Mouse (Mus musculus): ENCODE measurements around the gene Erp27. TPM values are rescaled to one million over a fixed set of nuclear protein-coding genes. Genes with fewer than 3 reads are reported as not detected.

Erp27 gene
- polyA plus RNA-seq, 1 experiment from 2014 or later, result not detected

GRCm38 (mm10) chr6:136936361-136936760 lies 14.4 kb upstream of the Erp27 start:
- no peak for DNase-seq (ENCODE audit: low spot score)
- H3K36me3 ChIP-seq, result no peaks in the 10 kb centered on the region
- 90% methylated on average over 9 of the region's 9 CpGs for WGBS

GRCm38 (mm10) chr6:136935233-136935632 lies 13.3 kb upstream of the Erp27 start:
- WGBS, result 74% methylated on average over 3 of the region's 3 CpGs
- Histone ChIP-seq H3K36me3 (no peaks in the 10 kb centered on the region), H3K4me3 (no peak overlapping the region), H3K4me1 (peaks cover 5% of the 10 kb centered on the region; the same call in 1 of the 2 replicates), H3K9me3 (replicated peaks) (no peaks in the 10 kb centered on the region), H3K27ac (replicated peaks) (no peak overlapping the region), H3K27me3 (ENCODE audit: low read depth, poor library complexity, severe bottlenecking) (no peaks in the 10 kb centered on the region)
- DNase-seq (ENCODE audit: low spot score), result no peak

More at GRCm38 (mm10) chr6:136936361-136936760, 14.4 kb upstream of the Erp27 start:
- Histone ChIP-seq H3K4me1 (peaks cover 7% of the 10 kb centered on the region; the same call in 1 of the 2 replicates), H3K27me3 (ENCODE audit: low read depth, poor library complexity, severe bottlenecking) (no peaks in the 10 kb centered on the region), H3K4me3 (no peak overlapping the region), H3K9me3 (replicated peaks) (no peaks in the 10 kb centered on the region), H3K27ac (replicated peaks) (no peak overlapping the region)

GRCm38 (mm10) chr6:136934068-136934467 lies 12.1 kb upstream of the Erp27 start:
- Histone ChIP-seq H3K4me1 (peaks cover 5% of the 10 kb centered on the region; the same call in 1 of the 2 replicates), H3K27ac (replicated peaks) (no peak overlapping the region), H3K27me3 (ENCODE audit: low read depth, poor library complexity, severe bottlenecking) (no peaks in the 10 kb centered on the region), H3K36me3 (no peaks in the 10 kb centered on the region), H3K4me3 (no peak overlapping the region), H3K9me3 (replicated peaks) (no peaks in the 10 kb centered on the region)
- 91% methylated on average over 7 of the region's 7 CpGs for WGBS
- DNase-seq (ENCODE audit: low spot score), result no peak

- Histone ChIP-seq H3K4me1 (peaks cover 5% of the 10 kb centered on the region; the same call in 1 of the 2 replicates), H3K9me3 (replicated peaks) (no peaks in the 10 kb centered on the region), H3K27me3 (ENCODE audit: low read depth, poor library complexity, severe bottlenecking) (no peaks in the 10 kb centered on the region), H3K36me3 (no peaks in the 10 kb centered on the region), H3K4me3 (no peak overlapping the region), H3K27ac (replicated peaks) (no peak overlapping the region)
- 90% methylated on average over 13 of the region's 13 CpGs for WGBS
- DNase-seq (ENCODE audit: low spot score), result no peak
Measured at GRCm38 (mm10) chr6:136931246-136931645, 9.3 kb upstream of the Erp27 start.

- 67% methylated on average over 12 of the region's 12 CpGs for WGBS
- H3K9me3 ChIP-seq (replicated peaks), result no peaks in the 10 kb centered on the region
- H3K27me3 ChIP-seq (ENCODE audit: low read depth, poor library complexity, severe bottlenecking), result no peaks in the 10 kb centered on the region
- no peaks in the 10 kb centered on the region for H3K36me3 ChIP-seq
- no peak overlapping the region for H3K4me3 ChIP-seq
- 0 out of 2 replicates have a peak overlapping the region, but pooled peaks have one; percentile 28 for H3K27ac ChIP-seq (replicated peaks)
- DNase-seq (ENCODE audit: low spot score), result no peak
- H3K4me1 ChIP-seq, result peaks cover 5% of the 10 kb centered on the region; the same call in 1 of the 2 replicates
Measured at GRCm38 (mm10) chr6:136930677-136931076, 8.7 kb upstream of the Erp27 start.

- H3K36me3 ChIP-seq, result no peaks in the 10 kb centered on the region
Measured at GRCm38 (mm10) chr6:136927626-136928025, 5.6 kb upstream of the Erp27 start.

GRCm38 (mm10) chr6:136925049-136925448 lies 3.1 kb upstream of the Erp27 start:
- Histone ChIP-seq H3K9me3 (replicated peaks) (no peaks in the 10 kb centered on the region), H3K4me3 (no peak overlapping the region), H3K27me3 (ENCODE audit: low read depth, poor library complexity, severe bottlenecking) (no peaks in the 10 kb centered on the region), H3K36me3 (no peaks in the 10 kb centered on the region), H3K27ac (replicated peaks) (no peak overlapping the region), H3K4me1 (0 out of 2 replicates have a peak, but pooled peaks cover 3% of the 10 kb centered on the region)
- 78% methylated on average over 8 of the region's 8 CpGs for WGBS
- DNase-seq (ENCODE audit: low spot score), result no peak

More at GRCm38 (mm10) chr6:136927626-136928025, 5.6 kb upstream of the Erp27 start:
- Histone ChIP-seq H3K27me3 (ENCODE audit: low read depth, poor library complexity, severe bottlenecking) (no peaks in the 10 kb centered on the region), H3K4me1 (no peaks in the 10 kb centered on the region), H3K27ac (replicated peaks) (no peak overlapping the region), H3K9me3 (replicated peaks) (no peaks in the 10 kb centered on the region), H3K4me3 (no peak overlapping the region)
- DNase-seq (ENCODE audit: low spot score), result no peak
- 98% methylated on average over 1 of the region's 1 CpGs for WGBS

- Histone ChIP-seq H3K4me3 (no peak within 1 kb of the TSS), H3K36me3 (no peaks in the 10 kb centered on the region), H3K27me3 (ENCODE audit: low read depth, poor library complexity, severe bottlenecking) (no peaks in the 10 kb centered on the region), H3K27ac (replicated peaks) (no peak within 1 kb of the TSS), H3K9me3 (replicated peaks) (no peaks in the 10 kb centered on the region), H3K4me1 (0 out of 2 replicates have a peak, but pooled peaks cover 3% of the 10 kb centered on the region)
- 90% methylated on average over 8 of the region's 8 CpGs for WGBS
- DNase-seq (ENCODE audit: low spot score), result no peak
Measured at GRCm38 (mm10) chr6:136923532-136923931, 1.6 kb upstream of the Erp27 start, which contains the start of gene Pde6h. TSS of gene Pde6h (plus strand) at chr6:136923832.

- no peak for DNase-seq (ENCODE audit: low spot score)
- no peak overlapping the region for H3K27ac ChIP-seq (replicated peaks)
- WGBS, result 87% methylated on average over 7 of the region's 7 CpGs
Measured at GRCm38 (mm10) chr6:136922871-136923270, 891 bp upstream of the Erp27 start.

GRCm38 (mm10) chr6:136921601-136922000 lies 379 bp downstream of the Erp27 start:
- Histone ChIP-seq H3K27ac (replicated peaks) (no peak overlapping the region), H3K4me1 (0 out of 2 replicates have a peak, but pooled peaks cover 3% of the 10 kb centered on the region), H3K4me3 (no peak overlapping the region), H3K27me3 (ENCODE audit: low read depth, poor library complexity, severe bottlenecking) (no peaks in the 10 kb centered on the region), H3K36me3 (no peaks in the 10 kb centered on the region), H3K9me3 (replicated peaks) (no peaks in the 10 kb centered on the region)
- WGBS, result 84% methylated on average over 7 of the region's 7 CpGs
- no peak for DNase-seq (ENCODE audit: low spot score)

More at GRCm38 (mm10) chr6:136922871-136923270, 891 bp upstream of the Erp27 start:
- Histone ChIP-seq H3K9me3 (replicated peaks) (no peaks in the 10 kb centered on the region), H3K36me3 (no peaks in the 10 kb centered on the region), H3K4me3 (no peak overlapping the region), H3K4me1 (0 out of 2 replicates have a peak, but pooled peaks cover 3% of the 10 kb centered on the region), H3K27me3 (ENCODE audit: low read depth, poor library complexity, severe bottlenecking) (no peaks in the 10 kb centered on the region)

GRCm38 (mm10) chr6:136920320-136921257 lies 1.4 kb downstream of the Erp27 start:
- no peak overlapping the region for H3K4me3 ChIP-seq
- H3K27me3 ChIP-seq (ENCODE audit: low read depth, poor library complexity, severe bottlenecking), result no peaks in the 10 kb centered on the region
- 48% methylated on average over 16 of the region's 16 CpGs for WGBS
- no peaks in the 10 kb centered on the region for H3K36me3 ChIP-seq
- H3K4me1 ChIP-seq, result 0 out of 2 replicates have a peak, but pooled peaks cover 3% of the 10 kb centered on the region
- no peak overlapping the region for H3K27ac ChIP-seq (replicated peaks)
- peak; percentile 66 for DNase-seq (ENCODE audit: low spot score)
- H3K9me3 ChIP-seq (replicated peaks), result no peaks in the 10 kb centered on the region

GRCm38 (mm10) chr6:136917885-136918284 lies 4.1 kb downstream of the Erp27 start:
- Histone ChIP-seq H3K4me3 (no peak overlapping the region), H3K27ac (replicated peaks) (no peak overlapping the region), H3K9me3 (replicated peaks) (no peaks in the 10 kb centered on the region), H3K4me1 (peaks cover 13% of the 10 kb centered on the region), H3K36me3 (no peaks in the 10 kb centered on the region), H3K27me3 (ENCODE audit: low read depth, poor library complexity, severe bottlenecking) (peaks cover 5% of the 10 kb centered on the region; the same call in 1 of the 2 replicates)
- no peak for DNase-seq (ENCODE audit: low spot score)
- 2% methylated on average over 2 of the region's 2 CpGs for whole genome bisulfite sequencing

Data from midbrain, embryonic 10.5 days (tissue).